Mouse (Mus musculus) liver, embryonic 14.5 days (tissue): ENCODE data around the gene Agap3. TPM values are rescaled to one million over a fixed set of nuclear protein-coding genes. Genes with fewer than 3 reads are reported as not detected.
A peak's percentile ranks its signal among the peaks of the same experiment; 100 is the strongest.

Source experiments
- ATAC-seq: fragments of 200-750 bp; cut with Nextera tagmentation; 2 replicates; pipeline ENCODE4 v1.8.0; 2017; ENCODE audit warnings: moderate number of reproducible peaks, mild to moderate bottlenecking, moderate library complexity; ENCODE audit not compliant: insufficient read depth
- DNase-seq, 3 experiments: peaks; one replicate each; pipeline ENCODE4 v3.0.0-alpha.2; 2012 to 2013; ENCODE audit warnings: low read depth in 3 of 3, low spot score in 3 of 3
- H3K27ac ChIP-seq: fragments of 300-500 bp; sonication (generic); 2 replicates; pipeline ENCODE4 v1.5.1; 2014; ENCODE audit warnings: moderate library complexity, mild to moderate bottlenecking, control low read depth, inconsistent platforms
- H3K27me3 ChIP-seq: fragments of 300-500 bp; sonication (generic); 2 replicates; pipeline ENCODE4 v1.6.1; 2014; ENCODE audit warnings: mild to moderate bottlenecking, low read length, moderate library complexity; ENCODE audit not compliant: control insufficient read depth, insufficient read depth
- H3K36me3 ChIP-seq: fragments of 300-500 bp; sonication (generic); replicated peaks from 2 replicates; pipeline ENCODE4 v1.6.1; 2014; ENCODE audit warnings: low read depth; ENCODE audit not compliant: control insufficient read depth, insufficient read depth
- H3K4me1 ChIP-seq, 2 experiments: fragments of 200-500 bp in 1 of 2; fragments of 300-500 bp in 1 of 2; sonication (generic) in 1 of 2; replicated peaks; 2 replicates each; pipeline ENCODE4 v1.6.1; 2012 to 2014; ENCODE audit warnings: antibody characterized with exemption in 1 of 2, inconsistent platforms in 1 of 2, low read length in 1 of 2; ENCODE audit not compliant: control insufficient read depth in 2 of 2, insufficient read depth in 2 of 2
- H3K4me2 ChIP-seq: fragments of 300-500 bp; sonication (generic); 2 replicates; pipeline ENCODE4 v1.6.1; 2014; ENCODE audit warnings: low read depth, mild to moderate bottlenecking, control low read depth, moderate library complexity
- H3K4me3 ChIP-seq, 2 experiments: fragments of 200-500 bp in 1 of 2; fragments of 300-500 bp in 1 of 2; sonication (generic) in 1 of 2; 2 replicates each; pipeline ENCODE4 v1.5.1; 2012 to 2014; ENCODE audit warnings: low read depth in 2 of 2, low read length in 2 of 2, mild to moderate bottlenecking in 2 of 2, control low read depth in 1 of 2, inconsistent platforms in 1 of 2, moderate library complexity in 1 of 2; ENCODE audit not compliant: insufficient read depth in 1 of 2
- H3K9ac ChIP-seq: fragments of 300-500 bp; sonication (generic); replicated peaks from 2 replicates; pipeline ENCODE4 v1.6.1; 2014; ENCODE audit warnings: mild to moderate bottlenecking, control low read depth, moderate library complexity
- H3K9me3 ChIP-seq: fragments of 300-500 bp; sonication (generic); 2 replicates; pipeline ENCODE4 v1.6.1; 2016; ENCODE audit warnings: low read length, mixed read lengths; ENCODE audit not compliant: control insufficient read depth
- CTCF ChIP-seq: IDR thresholded peaks from 2 replicates; pipeline ENCODE4 v1.5.1; 2016; ENCODE audit warnings: antibody characterized with exemption, low read depth, control low read depth
- EP300 ChIP-seq: IDR thresholded peaks from 2 replicates; pipeline ENCODE4 v1.6.1; 2016; ENCODE audit warnings: antibody characterized with exemption, low read depth
- WGBS: fragments of 180-500 bp; shearing (Covaris S2); extraction: QIAGEN DNeasy Blood & Tissue Kit; methylation state at CpG from one replicate; pipeline ENCODE4 v1.1.7; 2014; ENCODE audit not compliant: insufficient replicate concordance; 5-methylcytosine and 5-hydroxymethylcytosine counted together
- polyA plus RNA-seq, 2 experiments: library from polyadenylated mRNA; depleted of rRNA in 1 of 2; stranded (reverse) in 1 of 2; unstranded in 1 of 2; fragments of >200 nt; fragmentation: Nextera tagmentation in 1 of 2; extraction: Ambion mirVana in 1 of 2; gene quantifications; 2 replicates each; pipeline versions ENCODE4 v1.2.1 to v1.2.3; 2012 to 2014

Agap3 gene
- polyA plus RNA-seq, 2 experiments: 6.6 to 16.9 TPM

- ATAC-seq (no peak), DNase-seq (no peak)
- Histone ChIP-seq H3K27me3 (peaks cover 86% of the 10 kb centered on the region), H3K9me3 (no peaks in the 10 kb centered on the region), H3K27ac (no peak overlapping the region), H3K4me1 (no peaks in the 10 kb centered on the region), H3K9ac (no peak overlapping the region), H3K4me3 (0 out of 4 replicates have a peak overlapping the region, but pooled peaks of 1 of the 2 experiments have one; percentile 29), H3K36me3 (no peaks in the 10 kb centered on the region), H3K4me2 (no peak overlapping the region)
- 4% methylated on average over 32 of the region's 34 CpGs for WGBS
- TF ChIP-seq EP300: no peak
- TF ChIP-seq CTCF: no peak
These were observed 73.6 kb downstream of the Agap3 start for GRCm38 (mm10) chr5:24525360-24526189.

- peak overlapping the region; percentile 42 for H3K4me2 ChIP-seq
- TF ChIP-seq CTCF: no peak
- TF ChIP-seq EP300: no peak
- H3K9ac ChIP-seq: no peak overlapping the region
- no peak for ATAC-seq
- peaks cover 85% of the 10 kb centered on the region for H3K27me3 ChIP-seq
- 1% methylated on average over 85 of the region's 109 CpGs for WGBS
- no peaks in the 10 kb centered on the region for H3K36me3 ChIP-seq
- no peaks in the 10 kb centered on the region for H3K4me1 ChIP-seq
- DNase-seq: no peak
- no peak overlapping the region for H3K27ac ChIP-seq
- peak overlapping the region in 1 of 2 experiments; percentile 29; a peak in 2 of 4 replicates for H3K4me3 ChIP-seq
- H3K9me3 ChIP-seq: no peaks in the 10 kb centered on the region
These were observed 74.4 kb downstream of the Agap3 start for GRCm38 (mm10) chr5:24526190-24526888.

GRCm38 (mm10) chr5:24526889-24527230, 74.9 kb downstream of the Agap3 start, which contains the start of gene Gbx1:
Gene Gbx1, minus strand, starts transcription at chr5:24527202.
- WGBS: under 1% methylated on average over 47 of the region's 49 CpGs
- DNase-seq (no peak), ATAC-seq (no peak)
- TF ChIP-seq EP300 (no peak), CTCF (no peak)
- peak within 1 kb of the TSS in 1 of 2 experiments; percentile 29; a peak in 2 of 4 replicates for H3K4me3 ChIP-seq
- peaks cover 80% of the 10 kb centered on the region for H3K27me3 ChIP-seq
- H3K4me1 ChIP-seq: no peaks in the 10 kb centered on the region
- H3K36me3 ChIP-seq: no peaks in the 10 kb centered on the region
- peak within 1 kb of the TSS; percentile 42 for H3K4me2 ChIP-seq
- no peak within 1 kb of the TSS for H3K27ac ChIP-seq
- H3K9ac ChIP-seq: no peak within 1 kb of the TSS
- no peaks in the 10 kb centered on the region for H3K9me3 ChIP-seq

GRCm38 (mm10) chr5:24527780-24528179, 75.8 kb downstream of the Agap3 start:
- no peaks in the 10 kb centered on the region for H3K9me3 ChIP-seq
- WGBS: 14% methylated on average over 6 of the region's 6 CpGs

More at GRCm38 (mm10) chr5:24527780-24528179, 75.8 kb downstream of the Agap3 start:
- no peak overlapping the region for H3K4me2 ChIP-seq
- H3K4me1 ChIP-seq: no peaks in the 10 kb centered on the region
- DNase-seq (no peak), ATAC-seq (no peak)
- peaks cover 72% of the 10 kb centered on the region for H3K27me3 ChIP-seq
- no peaks in the 10 kb centered on the region for H3K36me3 ChIP-seq
- H3K4me3 ChIP-seq: no peak overlapping the region
- TF ChIP-seq CTCF (no peak), EP300 (no peak)
- H3K27ac ChIP-seq: no peak overlapping the region
- H3K9ac ChIP-seq: no peak overlapping the region
